Mouse (Mus musculus) embryo, embryonic 11.5 days (tissue): ENCODE measurements around the gene Gsdma.
"Not testable (repeated sequence)": the region's sequence is repeated elsewhere in the genome, so short reads cannot be mapped to it uniquely, and the experiment has no call there.

Experiments
- DNase-seq: peaks from one replicate; pipeline ENCODE4 v3.0.0-alpha.2; 2012; ENCODE audit warnings: low read depth, low spot score

Gsdma gene

DNA sequence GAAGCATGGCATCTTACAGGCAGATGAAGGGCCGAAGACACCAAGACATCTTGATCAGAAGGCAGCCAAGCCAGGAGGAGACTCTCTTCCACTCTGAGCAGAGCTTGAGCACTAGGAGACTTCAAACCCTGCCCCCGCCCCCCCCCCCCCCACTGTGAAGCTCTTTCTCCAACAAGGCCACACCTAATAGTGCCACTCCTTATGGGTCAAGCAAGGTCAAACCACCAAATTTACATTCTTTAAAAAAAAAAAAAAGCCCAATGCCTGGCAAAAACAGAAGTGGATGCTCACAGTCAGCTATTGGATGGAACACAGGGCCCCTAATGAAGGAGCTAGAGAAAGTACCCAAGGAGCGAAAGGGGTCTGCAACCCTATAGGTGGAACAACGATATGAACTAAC is 16.4 kb downstream of the Gsdma start:
- not testable (repeated sequence) for DNase-seq

- no peak for DNase-seq
These were observed 17.0 kb downstream of the Gsdma start for GRCm38 (mm10) chr11:98681186-98681585.

DNA sequence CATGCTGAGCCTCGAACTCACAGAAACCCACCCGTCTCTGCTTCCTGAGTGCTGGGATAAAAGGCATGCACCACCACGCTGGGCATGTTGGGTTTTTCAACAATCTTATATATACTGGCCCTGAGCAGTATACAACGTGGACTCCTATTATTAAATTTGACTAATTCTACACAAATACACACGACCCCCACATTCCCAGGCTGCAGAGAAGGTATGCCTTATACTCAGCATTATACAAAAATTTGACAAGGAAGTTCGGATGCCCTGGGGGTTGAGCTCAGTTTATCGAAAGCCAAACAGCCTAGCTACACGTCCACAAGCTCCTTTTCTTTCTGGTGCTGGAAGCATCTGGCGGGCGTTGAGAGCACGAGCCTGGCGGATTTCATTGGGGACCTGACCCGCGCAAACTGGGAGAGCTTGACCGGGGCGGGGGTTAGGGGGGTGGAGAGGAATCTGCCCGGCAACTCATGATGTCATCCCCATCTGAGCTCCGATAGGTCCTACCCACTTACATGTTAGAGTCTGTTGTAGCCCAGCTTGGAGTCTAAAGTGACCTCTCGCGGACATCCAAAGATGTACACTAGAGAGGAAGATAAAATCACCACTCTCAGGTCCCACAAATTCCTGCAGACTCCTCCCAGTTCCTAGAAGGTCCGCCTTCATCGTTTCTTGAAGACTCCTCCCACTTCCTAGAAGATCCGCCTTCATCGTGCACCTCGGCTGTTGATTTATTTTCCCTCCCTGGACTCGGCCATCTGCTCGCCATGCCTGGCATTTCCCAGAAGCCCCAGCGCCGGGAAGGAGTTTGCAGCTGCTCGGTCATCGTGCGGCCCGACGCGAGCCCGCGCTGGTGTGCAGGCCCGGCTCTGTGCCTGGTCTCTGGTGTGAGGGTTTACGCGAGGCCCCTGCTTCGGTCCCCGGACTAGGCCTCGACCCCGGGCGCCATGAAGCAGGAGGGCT is 17.9 kb downstream of the Gsdma start, which contains the start of gene Psmd3:
TSS of gene Psmd3 (plus strand) at position 769 of the 960 bp plus-strand sequence.
- peak; percentile 94 for DNase-seq

- DNase-seq, result no peak
These were observed 18.7 kb downstream of the Gsdma start for GRCm38 (mm10) chr11:98682811-98683210.

DNA sequence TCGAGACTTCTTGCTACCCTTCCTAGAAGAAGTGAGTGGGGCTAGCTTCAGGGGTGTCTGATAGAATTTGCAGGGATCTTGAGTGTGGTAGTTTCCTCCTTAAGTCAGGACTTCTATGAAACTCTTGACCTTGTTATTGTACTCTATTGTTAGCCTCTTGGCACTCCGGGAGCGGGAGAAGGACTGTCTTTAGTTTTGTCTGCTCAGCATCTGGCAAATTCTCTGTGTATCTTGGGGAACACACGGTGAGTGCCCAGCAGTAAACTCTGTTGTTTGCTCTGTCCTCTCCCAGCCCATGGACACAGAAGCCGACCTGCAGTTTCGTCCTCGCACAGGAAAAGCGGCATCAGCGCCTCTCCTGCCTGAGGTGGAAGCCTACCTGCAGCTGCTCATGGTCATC is 21.5 kb downstream of the Gsdma start:
- DNase-seq, result no peak

GRCm38 (mm10) chr11:98686976-98687375 is 22.8 kb downstream of the Gsdma start:
- DNase-seq, result no peak

GRCm38 (mm10) chr11:98688009-98688408 is 23.9 kb downstream of the Gsdma start:
- DNase-seq, result no peak

GRCm38 (mm10) chr11:98693201-98693600 is 29.1 kb downstream of the Gsdma start:
- DNase-seq, result no peak

GRCm38 (mm10) chr11:98693746-98694145 is 29.6 kb downstream of the Gsdma start:
- DNase-seq, result no peak

GRCm38 (mm10) chr11:98694301-98694700 is 30.1 kb downstream of the Gsdma start:
- DNase-seq, result no peak

- no peak for DNase-seq
These were observed 31.3 kb downstream of the Gsdma start for GRCm38 (mm10) chr11:98695408-98695807.

GRCm38 (mm10) chr11:98696454-98697216 is 32.5 kb downstream of the Gsdma start:
- no peak for DNase-seq

- no peak for DNase-seq
These were observed 33.1 kb downstream of the Gsdma start for GRCm38 (mm10) chr11:98697225-98697624.

- no peak for DNase-seq
These were observed 34.9 kb downstream of the Gsdma start for GRCm38 (mm10) chr11:98698849-98699640.

DNA sequence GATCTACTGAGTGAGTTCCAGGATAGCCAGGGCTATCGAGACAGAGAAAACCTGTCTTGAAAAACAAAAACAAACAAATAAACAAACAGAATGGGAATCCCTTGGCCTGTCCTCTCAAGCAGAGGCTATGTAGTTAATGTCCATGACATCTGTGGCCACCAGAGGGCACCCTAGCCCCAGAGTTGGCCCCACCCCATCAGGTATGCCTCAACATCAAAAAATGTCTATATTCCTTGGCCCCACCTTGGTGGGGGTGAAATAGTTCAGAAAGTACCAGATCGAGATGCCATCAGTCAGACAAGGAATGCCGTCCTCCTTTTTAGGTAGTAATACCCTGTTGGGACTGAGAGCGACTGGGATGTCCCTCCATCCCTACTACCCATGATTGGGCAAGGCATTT is 35.8 kb downstream of the Gsdma start:
- peak; percentile 45 for DNase-seq

DNA sequence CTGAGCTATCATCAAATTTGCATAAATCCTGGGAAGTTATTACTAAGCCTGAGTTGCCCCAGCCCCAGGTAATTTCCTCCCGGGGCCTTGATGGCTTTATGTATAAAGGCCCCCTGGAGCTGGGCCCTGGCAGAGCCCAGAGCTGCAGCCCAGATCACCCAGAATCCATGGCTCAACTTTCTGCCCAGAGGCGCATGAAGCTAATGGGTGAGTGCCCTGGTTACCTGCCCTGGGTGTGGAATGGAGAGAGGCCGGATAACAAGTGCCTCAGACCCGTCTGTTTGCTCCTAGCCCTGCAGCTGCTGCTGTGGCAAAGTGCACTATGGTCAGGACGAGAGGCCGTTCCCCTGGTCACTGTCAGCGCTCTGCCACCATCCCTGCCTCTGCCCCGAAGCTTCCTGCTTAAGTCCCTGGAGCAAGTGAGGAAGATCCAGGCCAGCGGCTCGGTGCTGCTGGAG is 37.1 kb downstream of the Gsdma start, which contains the start of gene Csf3:
TSS of gene Csf3 (plus strand) at position 51 of the 458 bp plus-strand sequence.
- DNase-seq, result no peak

- no peak for DNase-seq
These were observed 38.2 kb downstream of the Gsdma start for GRCm38 (mm10) chr11:98702323-98702722.

GRCm38 (mm10) chr11:98705021-98705420 is 40.9 kb downstream of the Gsdma start:
- no peak for DNase-seq

DNA sequence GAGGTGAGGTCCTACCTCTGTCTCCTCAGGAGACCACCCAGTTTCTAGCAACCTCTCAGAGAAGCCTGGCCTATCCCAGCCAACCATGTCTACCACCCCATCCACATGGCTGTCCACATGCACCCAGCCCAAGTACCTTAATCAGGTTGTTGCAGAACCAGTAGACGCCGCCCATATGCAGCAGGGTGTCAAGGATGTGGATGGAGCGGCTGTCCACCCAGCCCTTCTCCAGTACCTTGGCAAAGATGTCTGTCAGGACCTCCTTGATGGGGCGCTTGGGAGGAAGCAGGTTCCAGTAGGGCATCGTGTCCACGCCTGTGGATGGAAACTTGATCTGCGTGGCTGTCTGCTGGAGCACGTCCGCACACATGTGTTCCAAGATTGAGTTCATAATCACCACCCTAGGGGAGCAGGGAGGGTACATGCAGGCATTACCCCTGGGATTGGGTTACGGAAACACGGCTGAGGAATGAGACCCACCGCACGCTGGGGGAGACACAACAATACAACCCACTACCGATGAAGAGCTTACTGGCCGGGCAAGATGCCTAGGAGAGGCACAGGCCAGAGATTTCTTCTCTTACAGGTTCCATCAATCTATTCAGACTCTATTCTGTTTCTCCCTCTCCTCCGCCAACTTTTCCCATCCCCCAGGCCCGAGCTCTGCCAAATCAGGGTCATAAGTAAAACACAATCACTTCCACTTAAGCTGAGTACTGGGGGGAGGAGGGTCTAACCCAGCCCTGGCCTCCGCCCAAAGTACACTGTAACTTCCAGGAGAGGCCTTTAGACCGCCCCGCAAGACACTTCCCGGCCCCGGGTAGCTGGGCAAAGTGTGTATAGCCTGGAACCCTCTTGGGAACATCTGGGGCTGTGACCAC is 43.5 kb downstream of the Gsdma start:
- no peak for DNase-seq

DNA sequence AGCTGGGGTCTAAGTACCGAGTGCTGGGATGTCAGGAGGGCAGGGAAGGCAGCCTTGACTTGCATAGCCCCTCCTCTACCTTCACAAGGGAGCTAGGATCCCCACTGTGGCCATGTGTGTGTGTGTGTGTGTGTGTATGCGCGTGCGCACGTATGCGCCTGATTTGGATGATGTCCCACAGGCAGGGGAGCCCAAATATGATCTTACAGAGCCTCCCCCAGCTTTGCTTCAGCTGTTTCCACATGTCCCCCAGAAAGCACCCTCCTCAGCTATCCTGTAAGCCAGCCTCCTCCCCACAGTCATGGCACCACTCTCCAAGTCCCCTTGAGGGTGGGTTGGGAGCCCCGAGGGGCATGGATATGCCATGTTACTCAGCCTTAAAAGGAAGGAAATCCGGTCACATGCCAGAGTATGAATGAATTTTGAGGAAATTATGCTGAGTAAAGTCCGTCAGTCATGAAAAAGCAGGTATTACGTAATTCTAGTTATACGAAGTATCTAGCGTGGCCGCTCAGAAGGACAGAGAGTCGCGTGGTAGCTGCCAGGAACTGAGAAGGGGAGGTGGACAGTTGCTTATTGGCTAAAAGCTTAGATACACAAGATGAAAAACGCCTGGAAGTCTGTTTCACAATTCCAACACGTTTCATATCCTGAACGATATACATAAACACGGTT is 44.3 kb downstream of the Gsdma start:
- no peak for DNase-seq
